Mouse (Mus musculus) liver, embryonic 12.5 days (tissue): ENCODE measurements around the gene Tbc1d5. TPM values are rescaled to one million over a fixed set of nuclear protein-coding genes. Genes with fewer than 3 reads are reported as not detected.

Experiments used
- ATAC-seq: fragments of 200-750 bp; cut with Nextera tagmentation; 2 replicates; pipeline ENCODE4 v1.8.0; 2017; ENCODE audit warnings: moderate number of reproducible peaks, mild to moderate bottlenecking, moderate library complexity
- H3K27ac ChIP-seq: fragments of 300-500 bp; sonication (generic); 2 replicates; pipeline ENCODE4 v1.5.1; 2016; ENCODE audit warnings: mild to moderate bottlenecking
- H3K27me3 ChIP-seq: fragments of 300-500 bp; sonication (generic); replicated peaks from 2 replicates; pipeline ENCODE4 v1.6.1; 2016; ENCODE audit warnings: mild to moderate bottlenecking, moderate library complexity
- H3K36me3 ChIP-seq: fragments of 300-500 bp; sonication (generic); 2 replicates; pipeline ENCODE4 v1.6.1; 2016; ENCODE audit warnings: mild to moderate bottlenecking, moderate library complexity
- H3K4me1 ChIP-seq: fragments of 300-500 bp; sonication (generic); 2 replicates; pipeline ENCODE4 v1.6.1; 2016
- H3K4me2 ChIP-seq: fragments of 300-500 bp; sonication (generic); 2 replicates; pipeline ENCODE4 v1.6.1; 2016; ENCODE audit warnings: mild to moderate bottlenecking, moderate library complexity
- H3K4me3 ChIP-seq: fragments of 300-500 bp; sonication (generic); 2 replicates; pipeline ENCODE4 v1.5.1; 2016; ENCODE audit warnings: mild to moderate bottlenecking, moderate library complexity
- H3K9ac ChIP-seq: fragments of 300-500 bp; sonication (generic); 2 replicates; pipeline ENCODE4 v1.6.1; 2016; ENCODE audit warnings: mild to moderate bottlenecking, moderate library complexity
- H3K9me3 ChIP-seq: fragments of 300-500 bp; sonication (generic); replicated peaks from 2 replicates; pipeline ENCODE4 v1.6.1; 2016; ENCODE audit warnings: mild to moderate bottlenecking, moderate library complexity
- WGBS: fragments of 180-500 bp; shearing (Covaris S2); methylation state at CpG from one replicate; pipeline ENCODE4 v1.1.7; 2016; ENCODE audit not compliant: insufficient replicate concordance; 5-methylcytosine and 5-hydroxymethylcytosine counted together
- polyA plus RNA-seq: library from polyadenylated mRNA; unstranded; fragments of >200 nt; fragmentation: Nextera tagmentation; extraction: Ambion mirVana; gene quantifications from 2 replicates; pipeline ENCODE4 v1.2.1, GENCODE M21; 2016

The Tbc1d5 gene
- polyA plus RNA-seq, 1 experiment from 2014 or later: 6.5 TPM

DNA sequence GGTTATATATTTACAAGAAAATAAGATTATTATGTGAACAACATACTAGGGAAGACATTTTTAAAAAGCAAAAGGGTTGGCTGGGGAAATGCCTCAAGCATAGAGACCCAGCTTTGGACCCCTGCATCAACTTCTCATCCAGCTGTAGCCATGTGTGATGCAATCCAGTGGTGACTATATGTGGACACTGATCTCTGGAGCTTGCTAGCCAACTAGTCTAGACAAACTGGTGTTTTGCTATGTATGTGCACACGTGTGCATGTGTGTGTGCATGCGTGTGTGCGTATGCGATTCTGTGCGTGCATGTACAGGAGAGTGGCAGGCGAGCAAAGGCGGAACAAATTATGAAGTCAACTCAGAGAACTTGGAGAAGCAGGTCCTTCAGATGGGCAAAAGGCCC lies 414.8 kb downstream of the Tbc1d5 start:
- H3K36me3 ChIP-seq: no peaks in the 10 kb centered on the region
- H3K9ac ChIP-seq: no peak overlapping the region

DNA sequence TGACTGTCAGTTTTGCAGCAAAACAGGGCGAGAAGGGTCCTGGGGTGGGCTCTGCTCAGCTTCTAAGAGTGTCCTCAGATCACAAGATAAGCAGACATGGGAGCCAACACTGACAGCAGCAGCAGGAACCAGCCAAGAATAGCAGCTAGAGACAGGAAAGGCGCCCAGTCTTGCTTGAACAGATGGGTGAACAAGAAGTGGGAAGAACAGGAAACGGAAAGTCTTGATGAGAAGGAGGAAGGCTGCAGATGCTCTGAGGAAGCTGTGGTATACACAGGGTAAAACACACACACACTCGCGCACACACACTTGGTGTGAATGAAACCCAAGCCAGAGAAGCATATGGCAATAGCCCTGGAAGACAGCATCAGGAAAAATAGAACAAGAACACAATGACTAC lies 415.7 kb downstream of the Tbc1d5 start:
- H3K27ac ChIP-seq: no peak overlapping the region
- H3K36me3 ChIP-seq: no peaks in the 10 kb centered on the region
- H3K27me3 ChIP-seq: no peaks in the 10 kb centered on the region
- 36% methylated on average over 5 of the region's 5 CpGs for WGBS
- no peaks in the 10 kb centered on the region for H3K4me1 ChIP-seq
- H3K9ac ChIP-seq: no peak overlapping the region
- ATAC-seq: no peak
- no peak overlapping the region for H3K4me2 ChIP-seq
- H3K4me3 ChIP-seq: no peak overlapping the region
- H3K9me3 ChIP-seq: no peaks in the 10 kb centered on the region

More for the DNA sequence above, 414.8 kb downstream of the Tbc1d5 start:
- Histone ChIP-seq H3K27me3 (no peaks in the 10 kb centered on the region), H3K4me3 (no peak overlapping the region), H3K27ac (no peak overlapping the region), H3K4me2 (no peak overlapping the region), H3K4me1 (no peaks in the 10 kb centered on the region), H3K9me3 (no peaks in the 10 kb centered on the region)
- no peak for ATAC-seq
- 87% methylated on average over 7 of the region's 7 CpGs for whole genome bisulfite sequencing

DNA sequence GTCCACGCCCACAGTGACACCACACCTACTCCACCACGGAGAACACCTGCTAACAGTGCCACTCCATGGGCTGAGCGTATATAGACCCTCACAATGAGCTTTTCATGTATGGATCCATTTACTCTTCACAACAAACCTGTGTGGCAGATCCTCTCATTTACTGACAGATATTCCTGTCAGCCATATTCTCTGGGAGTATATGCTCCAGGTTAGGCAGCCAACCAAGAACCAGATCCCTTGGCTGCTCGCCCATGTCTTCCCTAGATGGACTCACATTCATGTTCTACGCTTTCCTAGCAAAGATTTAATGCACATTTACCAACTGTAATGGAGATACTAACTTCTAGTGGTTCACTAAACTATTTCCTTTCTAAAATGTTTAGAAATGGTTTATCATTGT lies 416.9 kb downstream of the Tbc1d5 start:
- no peaks in the 10 kb centered on the region for H3K36me3 ChIP-seq
- no peak overlapping the region for H3K4me3 ChIP-seq
- no peak overlapping the region for H3K27ac ChIP-seq
- ATAC-seq: no peak
- H3K4me1 ChIP-seq: no peaks in the 10 kb centered on the region
- no peaks in the 10 kb centered on the region for H3K27me3 ChIP-seq
- no peak overlapping the region for H3K4me2 ChIP-seq
- no peaks in the 10 kb centered on the region for H3K9me3 ChIP-seq
- 65% methylated on average over 5 of the region's 5 CpGs for WGBS
- H3K9ac ChIP-seq: no peak overlapping the region

DNA sequence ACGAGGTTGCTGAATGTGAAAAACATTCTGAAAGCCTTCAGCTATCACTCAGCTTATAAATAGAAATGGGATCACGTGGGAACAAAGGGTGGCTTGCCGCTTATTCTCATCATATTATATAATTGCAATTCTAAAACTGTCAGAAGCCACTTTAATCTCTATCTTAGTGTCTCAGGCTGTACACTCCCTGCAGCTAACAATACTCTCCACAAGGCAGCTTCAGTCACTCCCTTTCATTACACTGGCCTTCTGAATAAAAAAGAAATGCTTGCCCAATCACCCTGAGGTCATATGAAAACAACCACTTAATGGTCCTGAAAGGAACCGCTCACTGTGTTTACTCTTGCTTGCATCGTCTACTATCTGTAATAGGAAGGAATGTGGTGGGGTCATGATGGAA lies 418.1 kb downstream of the Tbc1d5 start:
- peaks cover 3% of the 10 kb centered on the region; the same call in 1 of the 2 replicates for H3K36me3 ChIP-seq
- no peaks in the 10 kb centered on the region for H3K4me1 ChIP-seq
- no peak overlapping the region for H3K27ac ChIP-seq
- WGBS: 60% methylated on average over 5 of the region's 5 CpGs
- no peak overlapping the region for H3K4me3 ChIP-seq
- no peak overlapping the region for H3K9ac ChIP-seq
- no peaks in the 10 kb centered on the region for H3K9me3 ChIP-seq
- no peak for ATAC-seq
- no peak overlapping the region for H3K4me2 ChIP-seq
- H3K27me3 ChIP-seq: no peaks in the 10 kb centered on the region

DNA sequence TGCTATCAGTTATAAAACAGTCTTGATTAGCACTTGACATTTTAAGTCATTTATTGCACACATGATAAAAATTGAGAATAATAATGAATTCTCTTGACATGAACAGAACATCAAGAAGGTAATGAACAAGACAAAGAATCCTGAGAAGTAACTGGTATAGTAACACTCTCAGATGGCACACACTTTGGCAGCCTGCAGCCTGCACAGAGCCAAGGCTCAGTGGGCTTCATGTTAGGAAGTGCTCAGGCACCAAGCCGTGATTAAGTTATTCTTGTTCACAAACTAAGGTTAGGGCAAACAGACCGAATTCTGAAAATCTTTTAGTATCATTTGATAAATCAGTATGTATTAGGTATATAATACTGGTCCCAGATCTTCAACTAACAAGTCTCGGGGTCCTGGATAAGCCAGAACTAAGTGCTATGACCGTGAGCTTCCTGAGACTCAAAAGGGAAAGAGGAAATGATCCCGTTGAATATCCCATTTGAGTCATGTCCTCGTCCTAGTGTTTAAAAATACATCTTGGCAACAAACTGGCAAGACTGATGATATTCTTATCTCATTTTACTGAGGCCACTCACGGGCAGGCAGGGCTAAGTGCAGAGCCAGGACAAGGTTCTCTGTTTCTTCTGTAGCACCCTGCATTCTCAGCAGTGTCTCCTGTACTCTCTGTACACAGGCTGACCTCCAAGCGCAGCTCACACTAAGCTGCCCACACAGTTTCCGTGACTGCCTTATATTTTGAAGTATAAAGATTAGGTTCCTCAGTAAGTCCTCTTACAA lies 425.6 kb downstream of the Tbc1d5 start:
- H3K27ac ChIP-seq: no peak overlapping the region
- 57% methylated on average over 9 of the region's 9 CpGs for WGBS
- peaks cover 3% of the 10 kb centered on the region; the same call in 1 of the 2 replicates for H3K36me3 ChIP-seq
- H3K9ac ChIP-seq: no peak overlapping the region
- no peaks in the 10 kb centered on the region for H3K27me3 ChIP-seq
- peaks cover 6% of the 10 kb centered on the region; the same call in 1 of the 2 replicates for H3K4me1 ChIP-seq
- no peaks in the 10 kb centered on the region for H3K9me3 ChIP-seq
- no peak for ATAC-seq
- H3K4me3 ChIP-seq: no peak overlapping the region
- no peak overlapping the region for H3K4me2 ChIP-seq

DNA sequence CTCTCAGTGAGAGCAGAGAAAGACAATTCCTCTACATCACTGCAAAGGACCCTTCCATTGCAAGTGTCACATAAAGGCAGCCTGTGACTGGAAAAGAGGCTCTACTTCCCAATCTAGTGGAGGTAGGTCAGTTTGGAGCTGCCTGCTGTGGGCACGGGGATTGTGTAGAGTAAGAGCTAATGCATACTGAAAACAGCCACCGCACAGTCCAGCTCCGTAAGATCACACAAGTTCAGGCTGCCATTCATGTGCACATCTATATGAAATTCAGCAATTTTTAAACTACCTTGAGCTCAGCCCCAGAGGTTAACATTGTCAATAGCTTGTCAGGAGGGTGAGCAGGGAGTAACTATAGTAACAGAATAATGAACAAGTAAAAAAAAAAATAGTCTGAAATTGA lies 426.4 kb downstream of the Tbc1d5 start:
- WGBS: 82% methylated on average over 3 of the region's 3 CpGs
- H3K27me3 ChIP-seq: no peaks in the 10 kb centered on the region
- H3K4me3 ChIP-seq: no peak overlapping the region
- H3K36me3 ChIP-seq: peaks cover 3% of the 10 kb centered on the region; the same call in 1 of the 2 replicates
- no peak overlapping the region for H3K4me2 ChIP-seq
- ATAC-seq: no peak
- H3K9ac ChIP-seq: no peak overlapping the region
- peaks cover 6% of the 10 kb centered on the region; the same call in 1 of the 2 replicates for H3K4me1 ChIP-seq
- no peaks in the 10 kb centered on the region for H3K9me3 ChIP-seq
- H3K27ac ChIP-seq: no peak overlapping the region

DNA sequence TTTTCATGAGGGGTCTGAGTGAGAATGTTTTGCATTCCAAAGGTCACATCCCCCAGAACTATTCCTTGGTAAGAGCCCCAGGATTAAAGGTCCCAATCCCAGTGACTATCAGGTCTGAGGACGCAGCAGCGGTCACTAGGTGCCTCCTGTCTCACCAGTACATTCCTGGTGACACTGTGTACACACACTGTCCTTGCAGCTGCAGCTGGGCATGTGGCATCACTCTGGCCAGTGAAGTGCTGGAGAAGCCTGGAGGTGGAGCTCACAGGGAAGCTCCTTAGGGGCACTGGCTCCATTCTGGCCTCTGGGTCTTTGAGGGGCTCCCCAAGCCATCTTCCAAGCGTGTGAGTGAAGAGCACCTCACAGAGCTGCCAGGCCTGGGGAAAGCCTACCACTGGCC lies 427.2 kb downstream of the Tbc1d5 start:
- H3K9ac ChIP-seq: no peak overlapping the region
- H3K4me1 ChIP-seq: peaks cover 6% of the 10 kb centered on the region; the same call in 1 of the 2 replicates
- H3K27ac ChIP-seq: no peak overlapping the region
- no peak for ATAC-seq
- no peaks in the 10 kb centered on the region for H3K9me3 ChIP-seq
- no peak overlapping the region for H3K4me3 ChIP-seq
- 75% methylated on average over 3 of the region's 3 CpGs for WGBS
- H3K27me3 ChIP-seq: no peaks in the 10 kb centered on the region
- peaks cover 3% of the 10 kb centered on the region; the same call in 1 of the 2 replicates for H3K36me3 ChIP-seq
- H3K4me2 ChIP-seq: no peak overlapping the region

DNA sequence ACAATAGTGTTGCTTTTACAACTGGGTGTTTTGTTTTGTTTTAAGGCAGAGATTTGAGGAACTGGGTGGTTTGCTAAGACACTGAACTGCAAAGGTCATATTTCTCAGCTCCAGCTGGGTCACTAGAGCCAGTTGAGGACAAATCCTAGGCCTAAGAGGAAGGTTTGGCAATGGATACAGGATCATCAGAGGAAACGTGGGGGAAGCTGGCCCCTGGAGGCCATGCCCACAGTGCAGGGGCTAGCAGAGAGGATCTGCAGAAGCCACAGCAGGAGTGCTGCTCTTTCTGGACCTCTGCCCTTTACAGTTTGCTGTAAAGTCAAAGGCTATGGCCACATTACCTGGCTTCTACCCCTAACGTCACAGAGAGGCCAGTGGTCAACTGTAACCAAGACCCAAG lies 428.3 kb downstream of the Tbc1d5 start:
- Histone ChIP-seq H3K36me3 (no peaks in the 10 kb centered on the region), H3K9ac (no peak overlapping the region), H3K27me3 (no peaks in the 10 kb centered on the region), H3K9me3 (no peaks in the 10 kb centered on the region), H3K4me3 (no peak overlapping the region), H3K4me1 (peaks cover 6% of the 10 kb centered on the region; the same call in 1 of the 2 replicates), H3K4me2 (no peak overlapping the region), H3K27ac (no peak overlapping the region)
- no peak for ATAC-seq
- 44% methylated on average over 2 of the region's 2 CpGs for WGBS

DNA sequence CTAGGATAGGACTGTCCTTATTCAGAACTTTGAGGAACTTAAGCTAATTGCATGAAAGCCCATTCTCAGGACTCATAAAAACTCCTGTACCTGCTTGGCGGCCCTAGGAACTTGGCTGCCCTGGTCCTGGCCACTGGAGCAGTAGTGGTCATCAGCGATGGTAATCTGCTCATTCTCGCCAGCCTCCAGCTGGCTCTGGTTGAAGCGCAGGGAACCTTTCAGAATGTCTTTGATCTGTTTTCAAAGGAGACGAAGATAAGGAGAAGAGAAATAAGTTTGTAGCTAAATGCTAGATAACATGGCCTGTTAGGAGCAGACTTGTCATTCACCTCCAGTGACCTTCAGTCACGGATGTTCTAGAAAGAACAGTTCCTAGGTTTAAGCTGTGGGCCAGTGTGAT lies 437.8 kb downstream of the Tbc1d5 start:
- no peak for ATAC-seq
- Histone ChIP-seq H3K27ac (no peak overlapping the region), H3K4me3 (no peak overlapping the region), H3K27me3 (no peaks in the 10 kb centered on the region), H3K4me2 (no peak overlapping the region), H3K36me3 (no peaks in the 10 kb centered on the region), H3K4me1 (peaks cover 7% of the 10 kb centered on the region; the same call in 1 of the 2 replicates), H3K9me3 (no peaks in the 10 kb centered on the region), H3K9ac (no peak overlapping the region)
- WGBS: 65% methylated on average over 6 of the region's 6 CpGs

DNA sequence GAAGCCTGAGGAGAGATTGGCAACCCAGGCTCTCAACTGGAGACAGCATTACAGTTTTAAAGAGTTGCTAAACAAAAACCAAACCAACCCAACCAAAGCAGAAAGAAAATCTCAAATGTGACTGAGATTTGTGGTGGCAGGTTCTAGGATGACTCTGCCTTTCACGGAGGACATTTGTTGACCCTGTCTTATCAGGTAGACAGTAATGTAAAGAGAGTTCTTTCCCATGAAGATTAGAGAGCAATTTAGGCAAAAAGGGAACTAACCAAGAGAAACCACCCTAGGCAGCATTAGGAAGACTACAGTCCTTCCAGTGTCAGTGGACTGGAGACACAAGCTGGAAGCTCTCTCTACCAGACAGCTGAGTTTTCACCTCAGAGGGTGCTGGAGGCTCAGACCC lies 438.3 kb downstream of the Tbc1d5 start:
- ATAC-seq: no peak
- Histone ChIP-seq H3K36me3 (0 out of 2 replicates have a peak, but pooled peaks cover under 1% of the 10 kb centered on the region), H3K27ac (no peak overlapping the region), H3K4me2 (no peak overlapping the region), H3K4me3 (no peak overlapping the region), H3K9me3 (no peaks in the 10 kb centered on the region), H3K27me3 (no peaks in the 10 kb centered on the region), H3K9ac (no peak overlapping the region), H3K4me1 (peaks cover 13% of the 10 kb centered on the region)
- WGBS: 15% methylated on average over 1 of the region's 1 CpGs

DNA sequence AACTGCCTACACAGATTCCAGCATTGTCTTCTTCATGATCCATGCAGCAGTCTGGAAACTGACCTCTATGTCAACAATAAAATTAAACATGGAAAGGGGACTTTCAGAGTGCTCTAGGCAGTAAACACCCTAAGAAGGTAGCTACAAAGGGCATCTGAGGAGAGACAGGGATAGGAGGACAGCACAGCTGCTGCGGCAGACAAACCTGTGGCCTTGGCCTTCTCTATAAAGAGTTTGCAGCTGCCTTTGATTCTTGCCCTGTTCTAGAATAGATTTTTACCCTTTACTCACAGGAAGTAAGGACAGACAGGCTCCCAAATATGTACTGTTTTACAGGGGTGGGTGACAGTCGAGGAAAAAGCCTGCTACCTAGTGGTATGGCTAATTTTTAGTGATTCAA lies 440.7 kb downstream of the Tbc1d5 start:
- WGBS: 72% methylated on average over 2 of the region's 2 CpGs
- no peak for ATAC-seq
- Histone ChIP-seq H3K9me3 (no peaks in the 10 kb centered on the region), H3K27me3 (no peaks in the 10 kb centered on the region), H3K4me3 (no peak overlapping the region), H3K36me3 (0 out of 2 replicates have a peak, but pooled peaks cover 5% of the 10 kb centered on the region), H3K9ac (no peak overlapping the region), H3K27ac (no peak overlapping the region), H3K4me1 (peaks cover 21% of the 10 kb centered on the region), H3K4me2 (no peak overlapping the region)

DNA sequence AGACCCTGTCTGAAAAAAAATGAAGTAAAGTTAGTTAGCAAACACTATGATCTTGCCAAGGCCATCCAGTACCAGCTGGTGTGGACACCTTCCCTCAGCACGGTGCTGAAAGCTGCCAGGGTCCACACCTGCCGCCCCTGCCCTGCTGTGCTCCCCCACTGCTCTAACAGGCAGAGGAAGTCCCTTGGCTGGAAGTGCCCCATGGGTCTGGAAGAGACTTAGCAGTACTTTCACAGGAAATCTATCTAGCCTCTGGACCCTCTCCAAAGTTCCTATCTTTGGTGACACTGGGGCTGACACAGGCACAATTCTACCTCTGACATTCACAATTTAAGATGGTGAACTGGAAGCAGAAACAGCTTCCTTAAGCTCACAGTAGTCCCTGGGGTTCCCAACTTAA lies 442.1 kb downstream of the Tbc1d5 start:
- Histone ChIP-seq H3K36me3 (0 out of 2 replicates have a peak, but pooled peaks cover 5% of the 10 kb centered on the region), H3K4me2 (no peak overlapping the region), H3K4me3 (no peak overlapping the region), H3K9ac (no peak overlapping the region), H3K27ac (no peak overlapping the region), H3K27me3 (no peaks in the 10 kb centered on the region), H3K9me3 (no peaks in the 10 kb centered on the region), H3K4me1 (peaks cover 21% of the 10 kb centered on the region)
- ATAC-seq: no peak
- 49% methylated on average over 2 of the region's 2 CpGs for WGBS
